8 mouse cellular contexts compared by ENCODE assay signal in genomic region chr7:99181619-99182431, GRCm38 (mm10). TPM values are rescaled to one million over a fixed set of nuclear protein-coding genes. Genes with fewer than 3 reads are reported as not detected.
A peak's percentile ranks its signal among the peaks of the same experiment; 100 is the strongest.
DNase-seq lines count a peak whose midpoint lies in the region; ATAC-seq lines count a peak whose summit lies in the region.

No protein-coding gene starts in this region.

- H3K9me3 ChIP-seq in embryonic facial prominence, embryonic 13.5 days, result no peaks in the 10 kb centered on the region
- H3K9me3 ChIP-seq in hindbrain, embryonic 16.5 days (ENCODE audit: control insufficient read depth, low read length), result no peaks in the 10 kb centered on the region
- no peaks in the 10 kb centered on the region for H3K9me3 ChIP-seq in neural tube, embryonic 12.5 days

- H3K4me3 ChIP-seq in embryonic facial prominence, embryonic 13.5 days, result peak overlapping the region; percentile 60
- H3K4me3 ChIP-seq in hindbrain, embryonic 16.5 days (ENCODE audit: low read length), result peak overlapping the region; percentile 93
- H3K4me3 ChIP-seq in neural tube, embryonic 12.5 days, result peak overlapping the region; percentile 60

- no peak overlapping the region for H3K27ac ChIP-seq in embryonic facial prominence, embryonic 13.5 days
- no peak overlapping the region for H3K27ac ChIP-seq in hindbrain, embryonic 16.5 days (ENCODE audit: low read depth, low read length)
- no peak overlapping the region; the same call in 1 of the 2 replicates for H3K27ac ChIP-seq in neural tube, embryonic 12.5 days

- peak overlapping the region; percentile 83 for H3K9ac ChIP-seq in embryonic facial prominence, embryonic 13.5 days
- peak overlapping the region; percentile 94 for H3K9ac ChIP-seq in hindbrain, embryonic 16.5 days (ENCODE audit: low read depth, low read length)
- H3K9ac ChIP-seq in neural tube, embryonic 12.5 days, result peak overlapping the region; percentile 69

- H3K36me3 ChIP-seq in embryonic facial prominence, embryonic 13.5 days, result no peaks in the 10 kb centered on the region
- no peaks in the 10 kb centered on the region for H3K36me3 ChIP-seq in hindbrain, embryonic 16.5 days (ENCODE audit: control insufficient read depth, insufficient read depth, low read length)
- no peaks in the 10 kb centered on the region for H3K36me3 ChIP-seq in neural tube, embryonic 12.5 days

- H3K4me1 ChIP-seq in embryonic facial prominence, embryonic 13.5 days, result peaks cover 20% of the 10 kb centered on the region
- H3K4me1 ChIP-seq in hindbrain, embryonic 16.5 days (ENCODE audit: control insufficient read depth, insufficient read depth, low read depth, low read length), result peaks cover 6% of the 10 kb centered on the region; the same call in 1 of the 2 replicates
- H3K4me1 ChIP-seq in neural tube, embryonic 12.5 days, result no peaks in the 10 kb centered on the region

- peak overlapping the region; percentile 80 for H3K4me2 ChIP-seq in embryonic facial prominence, embryonic 13.5 days
- H3K4me2 ChIP-seq in hindbrain, embryonic 16.5 days (ENCODE audit: low read length), result peak overlapping the region; percentile 96
- H3K4me2 ChIP-seq in neural tube, embryonic 12.5 days (replicated peaks), result peak overlapping the region; percentile 91

- ATAC-seq in embryonic facial prominence, embryonic 13.5 days (ENCODE audit: insufficient number of reproducible peaks, insufficient read depth, low FRiP score, low TSS enrichment, low read depth), result no peak
- ATAC-seq in hindbrain, embryonic 16.5 days, result peak; percentile 18
- peak; percentile 64; the same call in 1 of the 2 replicates for ATAC-seq in neural tube, embryonic 12.5 days (ENCODE audit: low FRiP score, low read depth)

- 20% methylated on average over 14 of the region's 14 CpGs for WGBS in embryonic facial prominence, embryonic 13.5 days
- WGBS in hindbrain, embryonic 16.5 days, result 22% methylated on average over 14 of the region's 14 CpGs
- WGBS in neural tube, embryonic 12.5 days, result 21% methylated on average over 14 of the region's 14 CpGs

- peaks cover 12% of the 10 kb centered on the region for H3K27me3 ChIP-seq in embryonic facial prominence, embryonic 13.5 days
- no peaks in the 10 kb centered on the region for H3K27me3 ChIP-seq in hindbrain, embryonic 16.5 days (replicated peaks; ENCODE audit: control insufficient read depth, insufficient read depth, low read length)
- H3K27me3 ChIP-seq in neural tube, embryonic 12.5 days (replicated peaks), result 0 out of 2 replicates have a peak, but pooled peaks cover 10% of the 10 kb centered on the region

- DNase-seq in right cerebral cortex, adult 18-20 months, result peak; percentile 62
- DNase-seq in right cerebral cortex, postnatal 4 days, result no peak
- peak; percentile 15 for DNase-seq in liver
- no peak for DNase-seq in adrenal gland, adult (ENCODE audit: inconsistent age in 2 of 2, low spot score in 1 of 2)
- no peak for DNase-seq in c-Kit-positive CD71-positive TER-119-positive erythroid progenitor cells, embryonic 14.5 days (ENCODE audit: low spot score)

RNA-seq across cellular contexts. Expression of gene Dgat2, which starts 0.7 kb away (rescaled TPM):
- 17.2 and 17.6 TPM in 2 replicates for polyA plus RNA-seq in embryonic facial prominence, embryonic 13.5 days (2015; fragmentation: Nextera tagmentation; extraction: Ambion mirVana)
- 23.7 and 24.9 TPM in 2 replicates for polyA plus RNA-seq in hindbrain, embryonic 16.5 days (2015; fragmentation: Nextera tagmentation; extraction: Ambion mirVana)
- 11.4 and 13.1 TPM in 2 replicates for polyA plus RNA-seq in neural tube, embryonic 12.5 days (2016; fragmentation: Nextera tagmentation; extraction: Ambion mirVana)

RNA-seq across cellular contexts. Expression of gene Uvrag, which starts 40.9 kb away (rescaled TPM):
- polyA plus RNA-seq in embryonic facial prominence, embryonic 13.5 days (2015; fragmentation: Nextera tagmentation; extraction: Ambion mirVana), result 16.5 and 18.2 TPM in 2 replicates
- polyA plus RNA-seq in hindbrain, embryonic 16.5 days (2015; fragmentation: Nextera tagmentation; extraction: Ambion mirVana), result 14.4 and 15.3 TPM in 2 replicates
- 15.0 and 18.3 TPM in 2 replicates for polyA plus RNA-seq in neural tube, embryonic 12.5 days (2016; fragmentation: Nextera tagmentation; extraction: Ambion mirVana)

RNA-seq across cellular contexts. Expression of gene Mogat2, which starts 56.6 kb away (rescaled TPM):
- 4.9 and 5.1 TPM in 2 replicates for polyA plus RNA-seq in embryonic facial prominence, embryonic 13.5 days (2015; fragmentation: Nextera tagmentation; extraction: Ambion mirVana)
- polyA plus RNA-seq in hindbrain, embryonic 16.5 days (2015; fragmentation: Nextera tagmentation; extraction: Ambion mirVana), result 0.80 and 1.3 TPM in 2 replicates
- polyA plus RNA-seq in neural tube, embryonic 12.5 days (2016; fragmentation: Nextera tagmentation; extraction: Ambion mirVana), result 6.3 and 6.6 TPM in 2 replicates

Comparison
In these comparisons a context has a peak if more than half of its experiments do, and no peak if none do; other contexts are left out.
1. DNase-seq: peak in right cerebral cortex, adult 18-20 months (single experiment) and liver (single experiment); none in right cerebral cortex, postnatal 4 days (single experiment), adrenal gland, adult (0 of 2) and c-Kit-positive CD71-positive TER-119-positive erythroid progenitor cells, embryonic 14.5 days (single experiment).
2. Peak in every context shown above with its lines, with median percentiles within 50 percentile points of each other: H3K4me2 ChIP-seq, H3K4me3 ChIP-seq and H3K9ac ChIP-seq.